Mouse (Mus musculus): ENCODE data around the gene Dedd.
A peak's percentile ranks its signal among the peaks of the same experiment; 100 is the strongest.

Dedd gene

DNA sequence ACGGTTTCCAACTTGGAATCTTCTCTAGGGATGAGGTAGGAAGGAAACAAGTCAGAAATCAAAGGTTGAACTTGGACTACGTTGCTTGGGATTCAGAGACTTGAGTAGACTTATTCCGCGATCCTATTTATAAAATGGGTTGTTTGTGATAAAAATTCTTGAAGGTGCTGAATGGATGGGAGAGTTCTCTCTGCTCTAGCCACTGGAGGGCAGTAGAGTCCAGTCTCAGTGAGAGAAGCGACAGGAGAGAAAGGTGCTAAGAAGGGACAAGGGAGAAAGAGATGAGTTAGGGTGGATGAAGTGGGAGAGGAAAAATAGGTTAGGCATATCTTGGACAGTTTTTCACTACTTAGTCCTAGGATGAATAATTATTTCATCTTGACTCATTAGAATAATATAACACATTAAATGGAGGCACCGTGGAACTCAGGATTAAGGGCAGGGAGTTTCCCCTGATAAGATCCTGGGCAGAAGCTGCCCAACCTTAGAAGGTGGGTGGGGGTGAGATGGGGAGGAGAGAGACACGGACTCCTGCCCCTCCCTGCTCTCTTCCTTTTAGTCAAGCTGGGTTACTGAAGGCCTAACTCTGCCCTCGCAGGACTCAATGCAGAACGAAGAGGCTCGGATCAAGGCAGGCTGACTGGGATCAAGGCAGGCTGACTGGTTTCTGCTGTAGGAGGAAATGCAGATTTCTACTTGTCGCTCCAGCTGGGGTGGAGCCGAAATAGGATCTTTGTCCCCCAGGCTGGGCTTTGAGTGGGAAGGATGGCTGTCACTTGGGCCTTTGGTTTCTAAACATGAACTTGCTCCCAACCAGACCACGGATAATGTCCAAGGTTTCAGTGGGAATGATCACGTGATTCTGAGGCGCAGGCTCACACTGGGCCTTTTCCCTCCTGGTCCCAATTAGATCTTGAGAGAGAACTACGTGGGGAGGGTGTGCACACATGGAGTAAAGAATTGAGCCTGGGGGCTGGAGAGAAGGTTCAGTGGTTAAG, 32.5 kb downstream of the Dedd start:
- peak in 1 of 2 experiments; percentile 64 for DNase-seq (ENCODE audit: low spot score in 2 of 2)

DNA sequence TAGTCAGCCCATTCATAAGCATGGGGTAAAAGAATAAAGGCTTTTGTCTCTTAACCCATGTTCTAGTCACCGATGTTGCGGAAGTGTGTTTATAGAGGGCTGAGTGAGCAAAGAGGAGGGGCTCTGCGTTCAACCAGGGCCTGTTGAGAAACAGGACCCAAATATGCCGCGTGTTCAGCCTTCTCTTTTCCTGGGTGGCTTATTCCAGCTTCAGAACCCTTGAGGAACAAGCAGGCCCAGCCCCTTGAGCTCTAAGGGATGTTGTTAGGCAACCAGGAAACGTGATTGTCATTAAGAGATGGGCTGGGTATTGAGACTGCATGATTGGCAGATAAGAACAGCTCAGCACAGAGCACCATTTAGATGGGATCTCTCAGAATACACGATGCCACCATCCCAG, 37.0 kb downstream of the Dedd start:
- DNase-seq (ENCODE audit: low spot score in 2 of 2): no peak

DNA sequence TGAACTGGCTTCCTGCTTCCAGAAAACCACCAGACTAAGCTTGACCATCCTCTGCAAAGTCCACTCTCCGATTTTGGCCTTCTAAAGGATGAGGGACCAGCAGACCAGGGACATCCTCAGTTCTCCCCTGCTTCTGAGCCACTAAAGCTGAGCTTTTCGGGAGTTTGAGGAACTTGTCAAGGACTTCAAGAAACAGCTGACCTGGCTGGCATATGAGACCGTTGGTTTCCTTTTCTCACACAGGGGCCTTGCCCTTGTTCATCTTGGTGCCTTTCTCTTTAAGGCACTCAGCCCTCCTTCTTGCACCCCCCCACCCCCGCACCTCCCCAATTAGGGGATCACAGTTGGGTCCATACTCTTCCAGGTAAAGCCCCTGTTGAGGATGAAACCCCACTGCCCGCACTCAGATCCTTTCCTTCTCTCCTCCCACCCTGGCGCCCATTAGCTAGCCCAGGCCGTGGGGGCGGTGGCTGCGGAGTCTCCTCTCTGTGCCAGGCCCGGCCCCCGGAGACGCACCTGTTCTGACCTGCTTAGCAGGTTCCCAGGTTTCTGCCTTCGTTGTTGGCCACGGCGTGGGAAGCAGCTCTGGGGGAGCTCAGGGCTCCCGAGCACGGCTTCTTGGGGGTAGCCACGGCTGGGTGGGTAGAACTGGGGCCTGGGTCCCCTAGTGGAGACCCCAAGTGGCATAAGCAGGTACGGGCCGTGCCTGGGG, 41.1 kb downstream of the Dedd start, which contains the start of gene Nectin4:
Gene Nectin4, plus strand, starts transcription at position 255 of the 712 bp plus-strand sequence.
- DNase-seq (ENCODE audit: low spot score in 2 of 2): no peak

DNA sequence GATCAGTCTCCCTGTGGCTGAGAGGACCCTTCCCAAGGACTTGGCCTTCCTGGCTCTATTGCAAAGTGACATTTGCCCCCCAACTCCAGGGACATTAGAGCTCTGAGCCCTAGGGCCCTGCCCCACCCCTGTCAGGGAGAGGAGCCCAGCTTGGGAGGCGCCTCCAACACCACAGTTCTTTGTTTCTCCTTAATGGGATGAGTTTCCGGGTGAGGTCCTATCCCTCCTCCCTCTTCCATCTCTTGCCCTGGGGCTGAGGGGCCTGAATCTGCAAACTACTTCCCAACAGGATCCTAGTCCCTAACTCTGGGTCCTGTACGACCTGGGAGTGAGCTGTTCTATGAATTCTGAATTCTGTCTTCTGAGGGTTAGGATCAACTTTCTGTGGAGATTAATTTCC, 43.9 kb downstream of the Dedd start:
- no peak for DNase-seq (ENCODE audit: low spot score in 2 of 2)

DNA sequence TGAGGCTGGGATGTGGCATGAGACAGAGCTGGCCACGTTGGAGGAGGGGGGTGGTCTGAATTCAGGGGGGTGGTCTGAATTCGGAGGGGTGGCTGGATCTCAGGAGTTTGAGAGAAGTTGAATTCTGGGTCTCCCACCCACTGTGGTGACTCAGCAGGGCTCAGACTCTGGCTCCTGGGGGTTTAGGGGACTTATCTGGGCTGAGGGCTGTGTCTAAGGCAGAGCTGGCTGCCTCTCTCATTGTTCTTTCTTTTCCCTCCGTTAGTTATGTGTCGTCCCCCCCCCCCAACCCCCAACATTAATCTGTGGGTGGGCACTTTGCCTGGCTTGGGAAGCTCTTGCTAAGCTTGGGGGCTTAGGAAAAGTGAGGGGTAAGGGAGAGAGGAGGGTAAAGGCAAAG, 45.0 kb downstream of the Dedd start:
- DNase-seq (ENCODE audit: low spot score in 2 of 2): no peak

DNA sequence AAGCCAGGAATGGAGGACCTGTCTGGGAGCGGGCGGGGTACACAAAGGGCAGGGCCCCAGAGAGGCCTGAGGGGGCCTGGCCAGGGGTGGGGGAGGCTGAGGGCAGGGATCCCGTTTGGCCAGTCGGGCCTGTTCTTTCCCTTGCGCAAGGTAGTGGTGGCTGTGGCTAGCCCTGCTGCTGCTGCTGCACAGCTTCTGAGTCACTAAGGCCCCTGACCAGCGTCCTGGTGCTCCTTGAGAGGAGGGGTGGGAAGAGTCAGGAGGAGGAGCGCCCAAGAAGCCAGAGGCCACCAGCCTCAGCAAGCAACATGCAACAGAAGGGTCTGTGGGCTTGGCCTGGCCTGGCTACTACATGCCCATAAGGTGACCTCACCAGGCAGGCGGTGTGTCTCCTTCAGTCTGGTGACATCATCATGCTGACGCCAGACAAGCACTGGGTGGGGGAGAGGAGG, 46.7 kb downstream of the Dedd start:
- no peak for DNase-seq (ENCODE audit: low spot score in 2 of 2)

DNA sequence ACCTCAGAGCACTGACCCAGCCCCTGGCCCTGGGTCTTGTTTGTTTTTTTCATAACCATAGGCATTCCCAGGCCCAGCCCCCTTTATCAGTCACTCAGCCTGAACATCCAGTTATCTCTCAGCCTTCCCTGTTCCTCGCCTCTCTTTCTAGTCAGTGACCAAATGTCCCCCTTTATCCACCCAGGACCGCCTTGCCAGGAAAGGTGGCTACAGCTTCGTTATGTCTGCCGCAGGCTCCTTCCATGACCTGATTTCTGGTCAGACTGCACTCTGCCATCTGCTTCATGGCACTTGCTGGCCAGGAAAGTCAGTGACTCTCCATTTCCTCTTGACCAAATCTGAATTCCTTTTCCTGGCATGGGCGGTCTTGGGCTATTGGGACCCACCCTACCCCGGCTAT, 49.4 kb downstream of the Dedd start:
- DNase-seq (ENCODE audit: low spot score in 2 of 2): no peak

DNA sequence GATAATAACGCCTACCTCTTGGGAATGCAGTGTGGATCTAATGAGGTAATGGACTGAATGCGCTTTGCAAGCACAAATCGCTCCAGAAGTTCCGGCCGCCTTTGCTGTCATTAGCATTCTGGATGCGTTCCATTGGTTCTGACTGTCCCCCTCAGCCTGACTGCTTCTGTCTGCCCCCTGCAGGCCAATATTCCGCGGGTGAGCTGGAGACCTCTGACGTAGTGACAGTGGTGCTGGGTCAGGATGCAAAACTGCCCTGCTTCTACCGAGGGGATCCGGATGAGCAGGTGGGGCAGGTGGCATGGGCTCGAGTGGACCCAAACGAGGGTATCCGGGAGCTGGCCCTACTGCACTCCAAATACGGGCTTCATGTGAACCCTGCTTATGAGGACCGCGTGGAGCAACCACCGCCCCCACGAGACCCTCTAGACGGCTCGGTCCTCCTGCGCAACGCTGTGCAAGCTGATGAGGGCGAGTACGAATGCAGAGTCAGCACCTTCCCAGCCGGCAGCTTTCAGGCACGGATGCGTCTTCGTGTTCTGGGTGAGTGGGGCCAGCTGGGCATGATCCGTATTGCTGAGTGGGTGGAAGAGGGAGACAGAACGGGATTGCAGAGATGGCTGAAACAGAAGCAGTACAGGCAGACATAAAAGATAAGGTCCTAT, 51.1 kb downstream of the Dedd start:
- DNase-seq (ENCODE audit: low spot score in 2 of 2): peak; percentile 43 to 49

DNA sequence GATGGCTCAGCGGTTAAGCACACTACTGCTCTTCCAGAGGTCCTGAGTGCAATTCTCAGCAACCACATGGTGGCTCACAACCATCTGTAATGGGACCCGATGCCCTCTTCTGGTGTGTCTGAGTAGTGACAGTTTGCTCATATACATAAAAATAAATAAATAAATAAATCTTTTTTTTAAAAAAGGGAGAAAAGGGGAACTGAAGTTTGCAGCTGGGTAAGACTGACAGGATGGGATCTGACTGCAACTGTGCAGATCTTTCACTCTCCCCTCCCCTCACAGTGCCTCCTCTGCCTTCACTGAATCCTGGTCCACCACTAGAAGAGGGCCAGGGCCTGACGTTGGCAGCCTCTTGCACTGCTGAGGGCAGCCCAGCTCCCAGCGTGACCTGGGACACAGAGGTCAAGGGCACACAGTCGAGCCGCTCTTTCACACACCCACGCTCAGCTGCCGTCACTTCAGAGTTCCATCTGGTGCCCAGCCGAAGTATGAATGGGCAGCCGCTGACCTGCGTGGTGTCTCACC, 53.2 kb downstream of the Dedd start:
- DNase-seq (ENCODE audit: low spot score in 2 of 2): no peak

DNA sequence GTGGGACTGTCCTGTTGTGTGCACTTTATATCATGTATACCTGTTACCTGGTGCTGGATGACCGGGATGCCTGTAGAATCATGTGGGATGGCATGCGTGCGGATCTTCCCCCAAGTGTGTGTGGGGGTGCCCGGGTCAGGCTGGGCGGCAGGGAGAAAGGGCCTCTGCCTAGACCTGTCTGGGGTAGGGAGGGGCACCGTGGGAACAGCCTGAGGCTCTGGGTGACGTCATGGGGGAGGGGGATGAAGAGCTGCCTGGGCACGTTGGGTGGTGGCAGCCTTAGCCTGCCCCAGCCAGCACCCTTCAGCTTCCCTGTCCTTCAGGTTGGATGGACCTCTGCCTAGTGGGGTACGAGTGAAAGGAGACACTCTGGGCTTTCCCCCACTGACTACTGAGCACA, 55.4 kb downstream of the Dedd start:
- no peak for DNase-seq (ENCODE audit: low spot score in 2 of 2)

DNA sequence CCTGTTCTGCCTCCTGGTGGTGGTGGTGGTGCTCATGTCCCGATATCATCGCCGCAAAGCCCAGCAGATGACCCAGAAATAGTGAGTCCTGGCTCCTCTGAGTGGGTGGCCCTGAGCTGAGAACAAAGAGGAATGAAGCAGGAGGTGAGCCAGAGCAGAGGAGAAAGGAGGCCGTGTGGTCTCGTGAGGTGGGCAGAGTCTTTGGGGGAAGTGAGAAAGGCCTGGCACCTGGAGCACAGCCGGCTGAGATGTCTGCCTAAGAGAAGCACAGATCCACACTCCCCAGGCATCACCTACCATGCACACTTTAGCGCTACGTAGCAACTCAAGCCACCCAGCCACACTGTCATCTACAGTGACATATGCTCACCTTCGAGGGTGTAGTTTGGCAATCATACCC, 56.2 kb downstream of the Dedd start:
- no peak for DNase-seq (ENCODE audit: low spot score in 2 of 2)

DNA sequence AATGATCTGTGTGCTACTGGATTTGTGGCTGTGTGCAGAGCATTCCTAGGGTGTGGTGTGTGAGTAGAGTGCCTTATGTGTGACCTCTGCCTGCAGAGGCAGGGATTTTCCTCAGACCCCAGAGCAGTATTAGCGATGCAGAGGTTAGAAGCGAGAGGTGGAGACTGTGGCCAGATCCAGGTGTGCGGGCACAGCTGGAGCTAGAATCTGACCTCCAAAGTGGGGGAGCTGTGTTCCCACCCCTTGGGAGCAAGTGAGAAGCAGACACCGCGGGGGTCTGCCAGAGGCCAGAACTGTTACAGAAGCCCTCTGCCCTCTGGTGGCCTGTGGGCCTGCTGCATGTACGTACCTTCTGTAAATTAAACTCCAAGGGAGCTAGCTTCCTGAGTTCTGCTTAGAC, 58.2 kb downstream of the Dedd start:
- DNase-seq (ENCODE audit: low spot score in 2 of 2): no peak

DNA sequence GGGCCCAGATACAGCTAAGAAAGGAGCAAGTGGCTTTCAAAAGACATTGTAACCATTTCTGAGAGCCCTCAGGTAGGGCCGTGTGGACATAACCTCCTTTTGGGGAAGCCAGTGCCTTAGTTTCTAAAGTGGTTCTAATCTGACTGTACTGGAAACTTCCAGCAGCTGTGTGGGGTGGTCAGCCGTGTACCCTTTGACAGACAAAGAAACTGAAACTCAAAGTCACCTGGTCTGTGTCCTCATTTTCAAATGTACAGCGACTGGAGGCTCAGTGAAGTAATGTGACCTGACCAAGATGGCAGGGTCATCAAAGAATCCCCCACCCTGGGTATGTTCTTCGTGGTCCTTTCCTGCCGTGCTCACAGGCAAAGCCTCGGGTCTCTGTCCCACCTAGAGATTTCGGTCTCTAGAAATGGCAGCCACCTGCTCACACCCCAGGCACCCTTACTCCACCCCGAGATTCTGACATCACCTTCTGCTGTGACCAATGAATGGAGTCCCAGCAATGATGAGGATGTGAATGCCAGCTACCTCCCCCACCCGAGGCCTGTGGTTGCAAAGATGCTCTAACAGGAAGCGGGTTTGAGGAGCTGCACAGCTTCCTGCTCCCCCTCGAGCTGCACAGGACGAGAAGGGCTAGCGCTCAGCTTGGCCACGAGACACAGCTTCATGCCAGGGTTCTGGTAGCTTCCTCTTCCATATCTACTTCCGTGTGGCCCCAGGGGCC, 59.6 kb downstream of the Dedd start, which contains the start of gene Arhgap30:
Gene Arhgap30, plus strand, starts transcription at position 579 of the 727 bp plus-strand sequence.
- DNase-seq (ENCODE audit: low spot score in 2 of 2): no peak

DNA sequence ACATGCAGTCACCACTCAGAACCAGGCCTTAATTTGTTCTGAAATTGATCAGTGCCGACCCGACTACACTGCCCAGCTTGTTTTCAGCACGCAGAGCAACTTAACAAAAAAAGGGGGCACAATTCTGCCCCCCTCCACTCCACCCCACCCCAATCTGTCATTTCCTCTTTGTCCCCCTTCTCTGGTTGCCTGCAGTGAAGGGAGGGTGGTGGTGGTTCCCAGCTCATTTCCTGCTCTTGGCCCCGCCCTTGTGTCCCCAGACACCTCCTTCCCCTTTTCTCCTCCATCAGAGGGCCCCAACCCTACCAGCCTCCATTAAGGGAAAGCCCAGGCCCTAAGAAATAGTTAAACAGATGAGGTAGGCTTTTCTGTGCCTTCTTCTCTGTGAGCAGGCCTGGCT, 61.2 kb downstream of the Dedd start:
- DNase-seq (ENCODE audit: low spot score in 2 of 2): no peak

All from frontal cortex, postnatal 25 days (tissue).